Comparison of ENCODE assay signal across 26 mouse cellular contexts in the genomic region with DNA sequence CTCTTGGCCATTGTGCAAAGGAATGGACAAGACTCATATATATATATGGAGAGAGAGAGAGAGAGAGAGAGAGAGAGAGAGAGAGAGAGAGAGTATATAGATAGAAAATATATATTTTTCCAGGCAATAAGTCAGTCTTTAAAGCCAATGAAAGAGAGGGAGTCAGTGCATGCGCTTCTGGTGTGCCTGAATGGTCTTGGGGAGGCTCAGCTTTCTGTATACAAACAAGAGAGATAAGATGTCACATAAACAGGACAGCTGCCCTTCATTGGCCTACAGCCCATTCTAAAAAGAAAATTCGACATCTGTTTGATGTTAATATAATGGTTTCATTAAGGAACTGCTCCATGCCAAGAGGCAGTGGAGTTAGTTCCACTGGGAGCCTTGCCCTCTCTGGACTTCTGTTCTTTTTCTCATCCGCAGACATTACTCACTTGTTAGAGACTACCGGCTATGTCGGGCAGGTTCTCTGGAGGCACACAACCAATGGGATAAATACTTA.
DNase-seq lines count a peak whose midpoint lies in the region; ATAC-seq and TF ChIP-seq lines count a peak whose summit lies in the region.
"Had no signal": no experiment of that assay in that cellular context is flagged by ENCODE, and none has a peak within 500 bp of the region (broad histone marks: within the 10 kb centered on the region; RNA-seq: fewer than 3 reads in every experiment).

No protein-coding gene starts in this region.

- no peak for TF ChIP-seq EP300 in lung, postnatal 0 days (IDR thresholded peaks at IDR 0.05)

- H3K36me3 ChIP-seq in lung, embryonic 14.5 days (ENCODE audit: insufficient read depth): no peaks in the 10 kb centered on the region
- no peaks in the 10 kb centered on the region for H3K36me3 ChIP-seq in lung, postnatal 0 days (ENCODE audit: insufficient read depth, low read length)
- H3K36me3 ChIP-seq: embryonic facial prominence, embryonic 13.5 days; forebrain, embryonic 12.5 days; forebrain, embryonic 15.5 days; heart, embryonic 12.5 days; heart, embryonic 15.5 days; hindbrain, embryonic 10.5 days; hindbrain, embryonic 13.5 days had no signal

- WGBS in lung, embryonic 14.5 days: 44% methylated on average over 5 of the region's 5 CpGs
- WGBS in lung, postnatal 0 days: 54% methylated on average over 5 of the region's 5 CpGs

- no peaks in the 10 kb centered on the region for H3K27me3 ChIP-seq in lung, embryonic 14.5 days (ENCODE audit: insufficient read depth, low read length)
- no peaks in the 10 kb centered on the region for H3K27me3 ChIP-seq in lung, postnatal 0 days (replicated peaks; ENCODE audit: insufficient read depth, low read length)
- H3K27me3 ChIP-seq: embryonic facial prominence, embryonic 13.5 days; forebrain, embryonic 12.5 days; forebrain, embryonic 15.5 days; heart, embryonic 12.5 days; heart, embryonic 15.5 days; hindbrain, embryonic 13.5 days; Patski had no signal

- no peak overlapping the region for H3K9ac ChIP-seq in lung, embryonic 14.5 days
- no peak overlapping the region for H3K9ac ChIP-seq in lung, postnatal 0 days (replicated peaks; ENCODE audit: low read depth)
- H3K9ac ChIP-seq: embryonic facial prominence, embryonic 13.5 days; forebrain, embryonic 12.5 days; forebrain, embryonic 15.5 days; heart, embryonic 12.5 days; heart, embryonic 15.5 days; hindbrain, embryonic 13.5 days had no signal

- peak; percentile 88 for ATAC-seq in lung, embryonic 14.5 days (ENCODE audit: insufficient read depth)
- ATAC-seq in lung, postnatal 0 days: peak; percentile 41; the same call in 1 of the 2 replicates
- ATAC-seq: CD4-positive, CD25-positive, alpha-beta regulatory T cell, adult 4 months; forebrain, embryonic 15.5 days; hindbrain, embryonic 16.5 days; Patski had no signal

- DNase-seq in lung, embryonic 14.5 days: peak; percentile 87
- no peak for DNase-seq in lung, postnatal 14 days
- DNase-seq in lung, postnatal 0 days (ENCODE audit: low spot score): peak; percentile 50
- DNase-seq in lung, adult 18-20 months: no peak
- peak; percentile 62 for DNase-seq in NIH3T3 (ENCODE audit: low read depth)
- DNase-seq in ovary, postnatal 14 days (ENCODE audit: low spot score): no peak
- DNase-seq: adrenal gland, postnatal 10 days; adrenal gland, postnatal 36 days; cerebellum, adult 18-20 months; cerebellum, adult 9-10 months; cerebellum, postnatal 14 days; gastrocnemius, postnatal 25 days; heart, adult 18-20 months; heart, postnatal 10 days; heart, postnatal 36 days had no signal

- H3K4me1 ChIP-seq in lung, embryonic 14.5 days (ENCODE audit: insufficient read depth): peaks cover 3% of the 10 kb centered on the region; the same call in 1 of the 2 replicates
- H3K4me1 ChIP-seq in lung, postnatal 0 days (ENCODE audit: insufficient read depth, low read depth, low read length): no peaks in the 10 kb centered on the region
- H3K4me1 ChIP-seq: forebrain, embryonic 12.5 days; forebrain, embryonic 15.5 days; hindbrain, embryonic 13.5 days had no signal

- H3K27ac ChIP-seq in lung, embryonic 14.5 days (ENCODE audit: low read depth): no peak overlapping the region
- H3K27ac ChIP-seq in lung, postnatal 0 days (ENCODE audit: low read length): no peak overlapping the region
- H3K27ac ChIP-seq: embryonic facial prominence, embryonic 13.5 days; forebrain, embryonic 12.5 days; forebrain, embryonic 15.5 days; heart, embryonic 15.5 days; hindbrain, embryonic 10.5 days; hindbrain, embryonic 13.5 days had no signal

- no peaks in the 10 kb centered on the region for H3K9me3 ChIP-seq in lung, embryonic 14.5 days (ENCODE audit: low read depth, low read length)
- no peaks in the 10 kb centered on the region for H3K9me3 ChIP-seq in lung, postnatal 0 days (ENCODE audit: low read length)
- H3K9me3 ChIP-seq: embryonic facial prominence, embryonic 13.5 days; forebrain, embryonic 12.5 days; forebrain, embryonic 15.5 days; heart, embryonic 12.5 days; heart, embryonic 15.5 days; hindbrain, embryonic 10.5 days; hindbrain, embryonic 13.5 days had no signal

- H3K4me3 ChIP-seq in lung, embryonic 14.5 days (ENCODE audit: low read depth, low read length): no peak overlapping the region
- H3K4me3 ChIP-seq in lung, postnatal 0 days (ENCODE audit: low read depth, low read length): no peak overlapping the region
- H3K4me3 ChIP-seq: embryonic facial prominence, embryonic 13.5 days; erythroblast, embryonic 14.5 days; forebrain, embryonic 12.5 days; forebrain, embryonic 15.5 days; heart, embryonic 12.5 days; heart, embryonic 15.5 days; hindbrain, embryonic 10.5 days; hindbrain, embryonic 13.5 days had no signal

- no peak for TF ChIP-seq CTCF in lung, embryonic 14.5 days (IDR thresholded peaks at IDR 0.05; ENCODE audit: low read depth)
- no peak for TF ChIP-seq CTCF in lung, postnatal 0 days (IDR thresholded peaks at IDR 0.05)

- H3K4me2 ChIP-seq in lung, embryonic 14.5 days: no peak overlapping the region
- no peak overlapping the region for H3K4me2 ChIP-seq in lung, postnatal 0 days (replicated peaks; ENCODE audit: low read depth, low read length)
- H3K4me2 ChIP-seq: embryonic facial prominence, embryonic 13.5 days; forebrain, embryonic 12.5 days; forebrain, embryonic 15.5 days; heart, embryonic 12.5 days; heart, embryonic 15.5 days; hindbrain, embryonic 13.5 days had no signal

Comparison
In these comparisons a context has a peak if more than half of its experiments do, and no peak if none do; other contexts are left out.
1. DNase-seq: peak in lung, embryonic 14.5 days (single experiment), lung, postnatal 0 days (single experiment) and NIH3T3 (single experiment); none in lung, postnatal 14 days (single experiment), lung, adult 18-20 months (0 of 2) and ovary, postnatal 14 days (single experiment).